Mouse (Mus musculus): Measurements from ENCODE around the gene Etnk2. TPM values are rescaled to one million over a fixed set of nuclear protein-coding genes. Genes with fewer than 3 reads are reported as not detected.

Gene Etnk2
- 0.18 TPM for polyA plus RNA-seq (2017; shearing (Covaris generic))

DNA sequence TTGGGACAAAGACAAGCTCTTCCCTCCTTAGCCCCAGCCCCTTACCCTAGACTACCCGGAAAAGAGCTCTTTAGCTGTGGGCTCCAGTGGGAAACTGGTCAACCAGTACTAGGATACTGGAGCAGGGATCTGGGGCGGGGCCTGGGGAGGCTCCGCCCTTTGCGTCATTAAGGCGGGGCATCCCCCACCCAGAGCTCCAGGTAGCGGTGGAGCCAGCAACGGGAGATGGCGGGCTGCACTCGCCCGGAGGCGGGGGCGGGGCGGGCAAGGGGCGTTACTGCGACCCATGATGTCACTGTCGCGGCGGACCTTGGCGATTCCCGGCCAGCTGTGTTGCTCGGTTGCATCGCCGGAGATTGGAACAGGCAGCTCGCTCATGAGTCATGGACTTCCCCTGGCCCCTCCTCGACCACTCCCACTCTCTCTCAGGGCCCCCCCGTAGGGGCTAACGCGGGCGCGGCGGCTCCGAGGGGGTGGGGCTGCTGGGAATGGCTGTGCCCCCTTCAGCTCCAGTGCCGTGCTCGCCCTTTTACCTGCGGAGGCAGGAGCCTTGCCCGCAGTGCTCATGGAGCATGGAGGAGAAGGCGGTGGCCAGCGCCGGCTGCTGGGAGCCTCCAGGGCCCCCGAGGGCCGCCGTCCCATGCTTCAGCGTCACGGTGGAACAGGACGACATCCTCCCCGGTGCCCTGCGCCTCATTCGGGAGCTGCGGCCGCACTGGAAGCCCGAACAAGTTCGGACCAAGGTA lies at the start of gene Etnk2:
Gene Etnk2, plus strand, starts transcription at position 297 of the 746 bp plus-strand sequence.

GRCm38 (mm10) chr1:133321267-133321925 lies 42.0 kb upstream of the Etnk2 start, which contains the start of gene Kiss1:
Gene Kiss1, plus strand, starts transcription at chr1:133321875.

DNA sequence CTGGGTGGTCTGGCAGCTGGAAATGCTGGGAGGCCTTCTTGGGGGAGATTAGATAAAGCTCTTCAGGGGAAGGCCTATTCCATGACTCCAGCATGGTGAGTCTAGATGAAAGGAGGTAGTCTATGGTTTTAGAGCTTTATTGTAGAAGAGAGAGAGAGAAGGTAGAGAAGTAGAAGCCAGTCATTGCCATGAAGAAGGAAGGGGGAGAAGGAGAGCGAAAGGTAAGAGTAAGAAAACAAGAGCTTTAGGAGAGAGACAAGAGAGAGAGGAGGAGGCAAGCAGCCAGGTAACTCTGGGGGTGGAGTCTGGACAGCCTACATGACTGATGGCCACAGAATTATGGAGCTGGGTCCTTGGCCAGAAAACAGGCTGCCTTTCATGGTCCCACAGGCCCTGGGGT lies 13.2 kb upstream of the Etnk2 start, which contains the start of gene Ren1:
Gene Ren1, plus strand, starts transcription at position 301 of the 400 bp plus-strand sequence.

GRCm38 (mm10) chr1:133423543-133424480 lies 60.4 kb downstream of the Etnk2 start, which contains the start of gene Sox13:
Gene Sox13, minus strand, starts transcription at chr1:133424377.

Other genes starting within 250 kb of the Etnk2 start
- gene Ppp1r15b, start 232.4 kb upstream of the Etnk2 start, polyA plus RNA-seq (2017; shearing (Covaris generic)): 51.8 TPM
- 0.93 TPM for gene Plekha6, start 199.4 kb upstream of the Etnk2 start, polyA plus RNA-seq (2017; shearing (Covaris generic))
- gene Golt1a, start 53.8 kb upstream of the Etnk2 start, polyA plus RNA-seq (2017; shearing (Covaris generic)): not detected
- gene Kiss1, start 41.7 kb upstream of the Etnk2 start, polyA plus RNA-seq (2017; shearing (Covaris generic)): not detected
- not detected for gene Ren1, start 13.1 kb upstream of the Etnk2 start, polyA plus RNA-seq (2017; shearing (Covaris generic))
- gene Sox13, start 60.8 kb downstream of the Etnk2 start, polyA plus RNA-seq (2017; shearing (Covaris generic)): not detected
- 341 TPM for gene Snrpe, start 246.7 kb downstream of the Etnk2 start, polyA plus RNA-seq (2017; shearing (Covaris generic))

Measured in activated CD4-positive, CD25-positive, alpha-beta regulatory T cell, adult 9 weeks (primary cell).